Mouse (Mus musculus) brain, embryonic 14.5 days (tissue): ENCODE measurements around the gene Cacna2d1.

Experiments used
- CTCF ChIP-seq: fragments of 200-500 bp; IDR thresholded peaks from 2 replicates; pipeline ENCODE4 v1.5.1; 2012; ENCODE audit warnings: inconsistent platforms, mild to moderate bottlenecking, moderate library complexity, borderline replicate concordance; ENCODE audit not compliant: insufficient read depth, insufficient read length; ENCODE audit errors: extremely low read depth
- POLR2A ChIP-seq: fragments of 200-500 bp; IDR thresholded peaks from 2 replicates; pipeline ENCODE4 v1.6.1; 2012; ENCODE audit warnings: mild to moderate bottlenecking, inconsistent platforms, borderline replicate concordance; ENCODE audit not compliant: poor library complexity, insufficient read depth, insufficient read length, severe bottlenecking; ENCODE audit errors: extremely low read depth

DNA sequence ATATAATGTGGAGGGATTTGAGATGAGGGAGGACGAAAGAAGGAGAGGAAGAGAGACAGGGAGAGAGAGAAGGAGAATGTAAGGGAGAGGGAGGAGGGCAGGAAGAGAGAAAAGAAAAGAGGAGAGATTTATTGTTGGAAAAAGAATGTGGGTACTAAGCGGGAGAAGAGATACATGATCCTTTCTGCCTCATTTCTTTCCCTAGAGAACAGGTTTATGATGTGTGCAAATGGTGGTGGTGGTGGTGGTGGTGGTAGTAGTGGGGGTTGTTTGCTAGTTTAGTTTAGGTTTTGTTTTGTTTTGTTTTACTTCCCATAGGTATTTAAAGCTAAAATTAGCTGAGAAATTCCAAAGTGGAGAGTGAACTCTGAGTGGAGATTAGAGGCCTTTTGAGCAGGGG is 79.9 kb downstream of the Cacna2d1 start:
- TF ChIP-seq CTCF (no peak), POLR2A (no peak)
